Mouse (Mus musculus) layer of hippocampus, adult 18-20 months (tissue): ENCODE results near the gene Olfr220. TPM values are rescaled to one million over a fixed set of nuclear protein-coding genes. Genes with fewer than 3 reads are reported as not detected.

ENCODE experiments used
- DNase-seq, 2 experiments: peaks; one replicate each; pipeline ENCODE4 v3.0.0; 2022; ENCODE audit warnings: low spot score in 2 of 2
- long read RNA-seq: library from polyadenylated mRNA; stranded (forward); transcript quantifications from one replicate; pipeline ENCODE4 v2.0.0, GENCODE M21; 2021
- total RNA-seq, 2 experiments: library from RNA; stranded (reverse); gene quantifications; 2 replicates each; pipeline ENCODE4 v1.2.3; 2021

Gene Olfr220
- total RNA-seq: not detected
- long read RNA-seq: 0 reads

GRCm38 (mm10) chr1:174441782-174442181 lies at the start of gene Olfr220:
Olfr220 (plus strand) TSS chr1:174442082.
- no peak for DNase-seq

GRCm38 (mm10) chr1:174422959-174423358 lies 18.9 kb upstream of the Olfr220 start:
- DNase-seq: no peak

GRCm38 (mm10) chr1:174423764-174424163 lies 18.1 kb upstream of the Olfr220 start, which contains the start of gene Olfr414:
Olfr414 (plus strand) TSS chr1:174424064.
- no peak for DNase-seq

GRCm38 (mm10) chr1:174426180-174426986 lies 15.5 kb upstream of the Olfr220 start:
- DNase-seq: no peak

GRCm38 (mm10) chr1:174427402-174427801 lies 14.5 kb upstream of the Olfr220 start:
- DNase-seq: no peak

GRCm38 (mm10) chr1:174428407-174428806 lies 13.5 kb upstream of the Olfr220 start:
- no peak for DNase-seq

- DNase-seq: no peak
These were observed 7.8 kb upstream of the Olfr220 start for GRCm38 (mm10) chr1:174434121-174434520.

- no peak for DNase-seq
These were observed 13.2 kb downstream of the Olfr220 start for GRCm38 (mm10) chr1:174455100-174455499.

GRCm38 (mm10) chr1:174465385-174465784 lies 23.5 kb downstream of the Olfr220 start:
- DNase-seq: no peak

GRCm38 (mm10) chr1:174466240-174466639 lies 24.4 kb downstream of the Olfr220 start:
- peak in 1 of 2 experiments; percentile 41 for DNase-seq

- peak; percentile 24 to 67 for DNase-seq
These were observed 27.9 kb downstream of the Olfr220 start for GRCm38 (mm10) chr1:174469736-174470135.

GRCm38 (mm10) chr1:174482567-174482966 lies 40.7 kb downstream of the Olfr220 start:
- DNase-seq: peak in 1 of 2 experiments; percentile 41

- DNase-seq: no peak
These were observed 58.2 kb downstream of the Olfr220 start for GRCm38 (mm10) chr1:174500064-174500463.

Other genes with a start within 250 kb of the Olfr220 start
- not detected for gene Olfr419, start 190.0 kb upstream of the Olfr220 start, total RNA-seq
- not detected for gene Mptx1, start 111.6 kb upstream of the Olfr220 start, total RNA-seq
- gene Olfr417, start 77.0 kb upstream of the Olfr220 start, total RNA-seq: not detected
- not detected for gene Olfr248, start 51.0 kb upstream of the Olfr220 start, total RNA-seq
- gene Olfr414, start 18.0 kb upstream of the Olfr220 start, total RNA-seq: not detected
- gene Fmn2, start 59.7 kb downstream of the Olfr220 start, total RNA-seq: 10 to 100 TPM; 69.2 to 71.0 TPM